Mouse (Mus musculus) retina, embryonic 14.5 days (tissue): ENCODE measurements around the gene Lrrk1.
A peak's percentile ranks its signal among the peaks of the same experiment; 100 is the strongest.
"Not testable (repeated sequence)": the region's sequence is repeated elsewhere in the genome, so short reads cannot be mapped to it uniquely, and the experiment has no call there.

Experiments
- DNase-seq: peaks from one replicate; pipeline ENCODE4 v3.0.0-alpha.2; 2015; ENCODE audit warnings: low spot score

The Lrrk1 gene

GRCm38 (mm10) chr7:66224541-66224940 is 163.6 kb downstream of the Lrrk1 start:
- DNase-seq, result no peak

GRCm38 (mm10) chr7:66223731-66224130 is 164.4 kb downstream of the Lrrk1 start:
- DNase-seq, result no peak

- no peak for DNase-seq
These were observed 165.5 kb downstream of the Lrrk1 start for GRCm38 (mm10) chr7:66222621-66223091.

GRCm38 (mm10) chr7:66219794-66220227 is 168.3 kb downstream of the Lrrk1 start:
- DNase-seq, result no peak

- DNase-seq, result no peak
These were observed 168.9 kb downstream of the Lrrk1 start for GRCm38 (mm10) chr7:66219028-66219793.

GRCm38 (mm10) chr7:66218193-66219014 is 169.7 kb downstream of the Lrrk1 start:
- peak; percentile 24 for DNase-seq

GRCm38 (mm10) chr7:66217531-66218094 is 170.5 kb downstream of the Lrrk1 start:
- DNase-seq, result no peak

- DNase-seq, result no peak
These were observed 171.1 kb downstream of the Lrrk1 start for GRCm38 (mm10) chr7:66217011-66217410.

- DNase-seq, result no peak
These were observed 172.2 kb downstream of the Lrrk1 start for GRCm38 (mm10) chr7:66215911-66216310.

GRCm38 (mm10) chr7:66214477-66214876 is 173.7 kb downstream of the Lrrk1 start:
- peak; percentile 71 for DNase-seq

GRCm38 (mm10) chr7:66212887-66213286 is 175.3 kb downstream of the Lrrk1 start:
- DNase-seq, result no peak

GRCm38 (mm10) chr7:66209920-66210319 is 178.2 kb downstream of the Lrrk1 start:
- no peak for DNase-seq

GRCm38 (mm10) chr7:66201657-66202056 is 186.5 kb downstream of the Lrrk1 start:
- DNase-seq, result no peak

GRCm38 (mm10) chr7:66200791-66201450 is 187.2 kb downstream of the Lrrk1 start:
- peak; percentile 17 for DNase-seq

GRCm38 (mm10) chr7:66200383-66200782 is 187.8 kb downstream of the Lrrk1 start:
- no peak for DNase-seq

- DNase-seq, result no peak
These were observed 188.7 kb downstream of the Lrrk1 start for GRCm38 (mm10) chr7:66199391-66199831.

- DNase-seq, result no peak
These were observed 189.7 kb downstream of the Lrrk1 start for GRCm38 (mm10) chr7:66198416-66198815.

GRCm38 (mm10) chr7:66196609-66197445 is 191.3 kb downstream of the Lrrk1 start:
- DNase-seq, result no peak

- no peak for DNase-seq
These were observed 192.3 kb downstream of the Lrrk1 start for GRCm38 (mm10) chr7:66195881-66196280.

- no peak for DNase-seq
These were observed 193.6 kb downstream of the Lrrk1 start for GRCm38 (mm10) chr7:66194511-66194910.

GRCm38 (mm10) chr7:66190385-66190784 is 197.8 kb downstream of the Lrrk1 start:
- DNase-seq, result not testable (repeated sequence)
